Mouse (Mus musculus): ENCODE results near the gene Mgat4a.

Mgat4a gene

GRCm38 (mm10) chr1:37491672-37492071 lies 49.1 kb downstream of the Mgat4a start:
- no peak for DNase-seq

GRCm38 (mm10) chr1:37490691-37491212 lies 50.1 kb downstream of the Mgat4a start:
- DNase-seq, result no peak

GRCm38 (mm10) chr1:37488531-37488930 lies 52.3 kb downstream of the Mgat4a start:
- no peak for DNase-seq

- DNase-seq, result no peak
These were observed 53.8 kb downstream of the Mgat4a start for GRCm38 (mm10) chr1:37486994-37487393.

GRCm38 (mm10) chr1:37486439-37486838 lies 54.4 kb downstream of the Mgat4a start:
- DNase-seq, result no peak

- no peak for DNase-seq
These were observed 56.2 kb downstream of the Mgat4a start for GRCm38 (mm10) chr1:37484612-37485011.

- no peak for DNase-seq
These were observed 59.5 kb downstream of the Mgat4a start for GRCm38 (mm10) chr1:37481331-37481730.

- DNase-seq, result no peak
These were observed 60.1 kb downstream of the Mgat4a start for GRCm38 (mm10) chr1:37480731-37481130.

GRCm38 (mm10) chr1:37479759-37480158 lies 61.1 kb downstream of the Mgat4a start:
- DNase-seq, result no peak

GRCm38 (mm10) chr1:37479074-37479473 lies 61.7 kb downstream of the Mgat4a start:
- peak; percentile 39 to 60 for DNase-seq

GRCm38 (mm10) chr1:37478416-37478815 lies 62.4 kb downstream of the Mgat4a start:
- no peak for DNase-seq

- DNase-seq, result no peak
These were observed 62.9 kb downstream of the Mgat4a start for GRCm38 (mm10) chr1:37477928-37478327.

GRCm38 (mm10) chr1:37477250-37477649 lies 63.6 kb downstream of the Mgat4a start:
- DNase-seq, result no peak

- DNase-seq, result no peak
These were observed 65.5 kb downstream of the Mgat4a start for GRCm38 (mm10) chr1:37475312-37475711.

- no peak for DNase-seq
These were observed 66.1 kb downstream of the Mgat4a start for GRCm38 (mm10) chr1:37474634-37475190.

GRCm38 (mm10) chr1:37474046-37474445 lies 66.8 kb downstream of the Mgat4a start:
- no peak for DNase-seq

GRCm38 (mm10) chr1:37473251-37473650 lies 67.6 kb downstream of the Mgat4a start:
- DNase-seq, result peak; percentile 50 to 72

GRCm38 (mm10) chr1:37471179-37472148 lies 69.4 kb downstream of the Mgat4a start:
- DNase-seq, result peak; percentile 30 to 55

GRCm38 (mm10) chr1:37469007-37469406 lies 71.8 kb downstream of the Mgat4a start:
- DNase-seq, result no peak

GRCm38 (mm10) chr1:37467806-37468205 lies 73.0 kb downstream of the Mgat4a start:
- no peak for DNase-seq

- no peak for DNase-seq
These were observed 74.4 kb downstream of the Mgat4a start for GRCm38 (mm10) chr1:37466322-37466995.

- DNase-seq, result no peak
These were observed 75.9 kb downstream of the Mgat4a start for GRCm38 (mm10) chr1:37464878-37465452.

- no peak for DNase-seq
These were observed 83.3 kb downstream of the Mgat4a start for GRCm38 (mm10) chr1:37457546-37457945.
